Mouse (Mus musculus): ENCODE data around the gene Olfr912.

The Olfr912 gene

DNA sequence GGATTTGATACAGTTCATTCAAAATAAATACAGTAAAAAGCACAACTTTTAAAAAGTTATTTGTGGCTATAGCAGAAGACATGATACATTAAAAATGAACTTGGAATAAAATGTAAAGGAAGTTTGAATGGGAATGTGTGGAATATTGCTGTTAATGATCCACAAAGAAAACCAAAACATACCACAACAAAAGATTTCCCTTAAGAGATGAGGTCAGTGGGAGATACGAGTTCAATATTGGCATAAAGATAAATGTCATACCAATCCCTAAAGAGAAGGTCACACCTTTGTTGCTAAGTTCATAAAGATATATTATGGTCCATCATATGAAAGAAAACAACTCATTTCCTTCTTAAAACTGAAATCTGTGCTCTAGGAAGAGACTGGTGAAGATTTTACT, at the start of gene Olfr912:
Gene Olfr912 (plus strand): TSS at position 301 of the 400 bp plus-strand sequence.
- DNase-seq (ENCODE audit: low spot score), result no peak

DNA sequence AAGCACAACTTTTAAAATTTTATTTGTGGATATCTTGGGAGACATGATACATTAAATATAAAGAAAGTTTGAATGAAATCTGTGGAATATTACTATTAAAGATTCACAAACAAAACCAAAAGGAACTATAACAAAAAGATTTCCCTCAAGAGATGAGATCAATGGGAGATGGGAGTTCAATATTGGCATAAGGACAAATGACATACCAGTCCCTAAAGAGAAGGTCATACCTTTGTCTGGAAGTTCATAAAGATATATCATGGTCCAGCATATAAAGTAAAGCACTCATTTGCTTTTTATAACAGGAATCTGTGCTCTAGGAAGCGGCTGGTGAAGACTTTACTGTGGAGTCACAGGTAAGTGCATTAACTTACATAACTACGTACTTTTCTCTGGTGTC, 42.4 kb upstream of the Olfr912 start, which contains the start of gene Olfr910:
Gene Olfr910 (plus strand): TSS at position 301 of the 400 bp plus-strand sequence.
- no peak for DNase-seq (ENCODE audit: low spot score)

- no peak for DNase-seq (ENCODE audit: low spot score)
Measured at GRCm38 (mm10) chr9:38591056-38591455, 11.1 kb downstream of the Olfr912 start.

DNA sequence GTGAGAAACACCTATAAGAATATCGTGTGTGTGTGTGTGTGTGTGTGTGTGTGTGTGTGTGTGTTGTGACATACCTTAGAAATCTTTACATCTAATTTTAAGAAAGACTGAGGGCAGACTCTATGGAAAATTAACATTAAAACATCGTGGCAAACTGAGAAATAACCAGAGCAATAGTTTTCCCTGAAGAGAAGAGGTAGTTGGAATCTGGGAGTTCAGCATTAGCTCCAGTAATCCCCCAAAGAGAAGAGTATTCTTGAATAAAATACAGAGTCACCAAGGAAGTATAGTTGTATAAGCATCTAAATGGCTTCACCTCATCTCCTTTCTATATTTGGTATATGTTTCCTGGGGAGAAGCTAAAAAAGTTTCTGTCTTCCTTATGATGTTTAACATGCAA, 12.5 kb downstream of the Olfr912 start, which contains the start of gene Olfr913:
Gene Olfr913 (plus strand): TSS at position 301 of the 400 bp plus-strand sequence.
- DNase-seq (ENCODE audit: low spot score), result no peak

DNA sequence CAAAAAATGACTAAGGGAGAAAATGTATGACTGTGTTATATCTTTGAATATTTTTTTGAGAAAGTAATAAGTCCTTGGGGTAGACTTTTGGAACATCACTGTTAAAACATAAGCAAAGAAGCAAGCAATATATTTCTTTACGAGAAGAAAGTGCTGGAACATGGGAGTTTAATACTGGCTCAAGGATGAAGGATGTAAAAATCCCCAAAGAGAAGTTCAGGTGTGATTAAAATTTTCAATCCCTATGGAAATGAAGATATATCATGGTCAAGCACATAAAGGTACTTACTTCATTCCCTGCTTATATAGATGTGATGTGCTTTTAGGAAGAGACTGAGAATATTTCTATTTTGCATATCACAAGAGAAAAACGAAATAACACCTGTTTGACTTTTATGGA, 24.8 kb downstream of the Olfr912 start, which contains the start of gene Olfr914:
Gene Olfr914 (plus strand): TSS at position 301 of the 400 bp plus-strand sequence.
- DNase-seq (ENCODE audit: low spot score), result no peak

- no peak for DNase-seq (ENCODE audit: low spot score)
Measured at GRCm38 (mm10) chr9:38632406-38632805, 52.4 kb downstream of the Olfr912 start.
